Mouse (Mus musculus) mouse trophoblast stem cell (cell line): ENCODE measurements around the gene Olfr972.
"Not testable (repeated sequence)": the region's sequence is repeated elsewhere in the genome, so short reads cannot be mapped to it uniquely, and the experiment has no call there.

Experiments
- in situ Hi-C, 2 experiments: fragments of 300-500 bp; cut with MseI, MboI; formaldehyde crosslinking; loops; 2 replicates in 1 of 2; 3 replicates in 1 of 2; pipeline ENCODE4 v1.15.1; 2025

The Olfr972 gene

GRCm38 (mm10) chr9:39866122-39866521, at the start of gene Olfr972:
Gene Olfr972 (plus strand): TSS chr9:39866422.
- in situ Hi-C loops: no loop called here

- in situ Hi-C loops: not testable (repeated sequence)
Measured at GRCm38 (mm10) chr9:39836576-39836975, 29.6 kb upstream of the Olfr972 start, which contains the start of gene Olfr971. Gene Olfr971 (plus strand): TSS chr9:39836876.

- in situ Hi-C loops: not testable (repeated sequence)
Measured at GRCm38 (mm10) chr9:39871986-39872385, 5.8 kb downstream of the Olfr972 start.

DNA sequence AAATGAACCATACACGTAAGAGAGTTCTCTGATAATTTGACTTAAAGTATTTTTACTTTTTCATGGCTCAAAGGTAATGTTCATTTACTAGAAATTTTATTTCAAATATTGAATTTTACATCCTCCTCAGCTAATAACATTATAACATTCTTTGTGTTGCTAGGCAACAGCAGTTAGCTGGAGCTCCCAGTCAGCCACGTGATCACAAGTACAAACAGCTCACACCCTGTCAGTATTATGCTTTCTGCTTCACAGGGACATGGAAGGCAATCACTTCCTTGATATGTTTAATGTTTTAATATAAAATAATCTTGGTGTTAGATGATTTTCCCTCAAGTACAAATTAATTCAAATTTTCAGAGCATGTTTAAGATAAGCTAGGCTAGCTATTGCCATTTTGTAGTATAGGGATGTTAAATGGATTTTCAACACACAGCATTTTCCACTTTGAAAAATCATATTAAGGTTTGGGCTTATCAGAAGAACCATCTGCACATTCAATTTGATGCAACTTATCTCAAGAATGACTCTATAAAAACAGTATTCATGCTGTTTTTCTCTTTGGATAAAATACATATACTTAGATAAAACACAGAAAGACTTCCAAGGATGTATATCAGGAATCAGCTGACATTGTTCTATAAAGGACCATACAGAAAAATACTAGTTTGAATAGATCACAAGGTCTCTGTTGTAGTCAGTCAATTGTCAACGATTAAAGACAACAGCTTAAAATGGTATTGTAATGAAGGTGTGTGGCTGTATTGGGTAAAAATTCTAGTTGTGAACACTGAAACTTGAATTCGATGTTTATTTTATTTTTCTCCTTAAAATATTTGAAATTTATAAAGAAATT, 11.5 kb downstream of the Olfr972 start:
- in situ Hi-C loops: not testable (repeated sequence)

GRCm38 (mm10) chr9:39905106-39905505, 38.9 kb downstream of the Olfr972 start:
- in situ Hi-C loops: no loop called here

GRCm38 (mm10) chr9:39907036-39907435, 40.8 kb downstream of the Olfr972 start, which contains the start of gene Olfr229:
Gene Olfr229 (plus strand): TSS chr9:39907336.
- in situ Hi-C loops: no loop called here

- in situ Hi-C loops: no loop called here
Measured at GRCm38 (mm10) chr9:39909939-39910338, 43.7 kb downstream of the Olfr972 start.
